Mouse (Mus musculus): ENCODE results near the gene Trim14. TPM values are rescaled to one million over a fixed set of nuclear protein-coding genes. Genes with fewer than 3 reads are reported as not detected.

Gene Trim14
- polyA plus RNA-seq (2012; rRNA removed; ENCODE audit: low replicate concordance) = 18.9 and 46.1 TPM in 2 replicates

DNA sequence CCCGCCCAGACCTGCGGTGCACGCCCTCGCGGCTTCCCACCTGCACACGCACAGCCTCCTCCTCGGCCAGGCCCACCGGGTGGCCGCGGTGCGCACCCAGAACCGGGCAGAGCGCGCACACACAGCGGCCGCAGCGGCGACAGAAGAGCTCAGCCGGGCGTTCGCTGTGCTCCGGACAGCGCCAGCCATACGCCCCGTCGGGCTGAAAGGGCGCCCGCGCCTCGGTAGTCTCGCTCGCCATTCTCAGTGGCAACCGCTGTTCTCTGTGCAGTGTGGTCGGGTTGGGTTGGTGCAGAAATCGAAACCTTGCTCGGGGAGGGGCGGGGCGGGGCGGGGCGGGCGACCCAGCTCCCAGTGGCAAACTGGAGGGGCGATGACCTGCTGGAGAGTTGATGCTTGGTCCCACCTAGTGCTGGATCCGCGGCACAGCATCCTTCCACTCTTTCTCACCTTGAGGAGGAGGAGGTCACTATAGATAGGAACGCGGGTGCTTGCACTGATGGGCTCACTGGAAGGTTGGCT lies at the start of gene Trim14:
Gene Trim14 (minus strand): TSS at position 302 of the 522 bp plus-strand sequence.

DNA sequence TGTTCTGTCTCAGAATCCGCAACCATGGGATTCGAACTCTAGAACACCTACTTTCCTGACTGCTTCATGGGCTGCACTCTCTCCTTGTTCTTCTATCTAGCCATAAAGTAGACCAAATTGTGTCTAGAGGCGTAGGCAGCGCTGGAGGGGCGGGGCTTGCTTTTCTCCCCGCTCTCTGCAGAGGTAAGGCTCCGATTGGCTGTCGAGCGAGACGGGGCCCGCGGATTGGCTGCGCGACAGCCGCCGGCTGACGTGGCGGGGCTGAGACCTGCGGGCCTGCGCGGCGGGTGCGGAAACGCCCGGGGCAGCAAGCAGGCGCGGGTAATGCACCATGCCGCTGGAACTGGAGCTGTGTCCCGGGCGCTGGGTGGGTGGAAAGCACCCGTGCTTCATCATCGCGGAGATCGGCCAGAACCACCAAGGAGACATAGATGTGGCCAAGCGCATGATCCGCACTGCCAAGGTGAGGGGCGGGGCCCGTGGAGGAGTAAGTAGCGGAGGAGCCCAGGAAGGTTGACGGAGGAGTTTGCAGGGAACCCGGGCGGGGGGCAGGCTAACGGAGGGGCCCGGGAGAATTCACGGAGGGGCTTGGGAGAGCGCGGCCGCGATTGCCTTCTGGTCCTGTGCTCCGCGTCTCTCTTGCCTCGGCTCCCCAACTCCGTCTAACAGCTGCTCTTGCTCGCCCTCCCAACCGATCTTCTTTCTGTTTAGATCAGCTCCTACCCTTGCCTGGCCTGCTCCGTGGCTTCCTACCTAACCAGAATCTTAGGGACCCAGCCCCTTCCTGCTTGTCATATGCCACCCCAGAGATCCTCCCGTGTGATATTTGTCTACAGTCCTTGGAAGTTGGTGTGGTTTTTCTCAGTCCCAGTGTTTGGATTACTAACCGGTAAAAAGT lies 46.7 kb downstream of the Trim14 start, which contains the start of gene Nans:
Gene Nans (plus strand): TSS at position 221 of the 898 bp plus-strand sequence.

DNA sequence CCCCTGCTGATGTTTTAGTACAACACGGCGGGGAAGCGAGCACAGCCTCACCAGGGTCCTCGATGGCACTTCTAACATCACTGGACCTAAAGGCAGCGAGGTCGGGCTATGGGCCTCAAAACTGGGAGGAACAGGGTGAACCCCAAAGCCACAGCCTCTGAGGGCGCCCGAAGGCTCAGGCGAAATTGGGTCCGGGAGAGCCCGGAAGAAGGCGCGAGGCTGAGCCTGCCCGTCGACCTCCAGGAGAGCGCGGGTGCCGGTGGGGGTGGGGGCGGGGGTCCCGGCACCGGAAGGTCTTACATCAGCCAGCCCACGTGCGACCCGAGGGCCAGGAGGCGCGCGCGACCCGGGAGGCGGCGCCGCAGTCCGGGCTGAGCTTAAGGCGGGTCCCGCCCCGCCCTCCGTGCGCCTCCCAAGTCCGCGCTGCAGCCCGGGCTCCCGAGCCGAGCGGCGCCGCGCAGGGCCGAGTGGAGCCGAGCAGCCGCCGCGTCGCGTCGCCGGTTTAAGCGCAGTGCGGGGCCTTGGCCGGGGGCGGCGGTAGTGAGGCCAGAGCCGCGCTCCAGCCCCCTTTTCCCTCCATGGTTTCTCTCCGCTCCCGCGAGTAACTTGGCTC lies 85.3 kb downstream of the Trim14 start, which contains the start of gene Anp32b:
Gene Anp32b (plus strand): TSS at position 384 of the 613 bp plus-strand sequence.

Other genes with a start within 250 kb of the Trim14 start
- 0.08 TPM in 1 of 2 replicates, not detected in the other for gene Foxe1, start 192.5 kb downstream of the Trim14 start, polyA plus RNA-seq (2012; rRNA removed; ENCODE audit: low replicate concordance)
- gene Trmo, start 146.7 kb downstream of the Trim14 start, polyA plus RNA-seq (2012; rRNA removed; ENCODE audit: low replicate concordance) = 1.5 and 2.5 TPM in 2 replicates
- 0.09 TPM in 1 of 2 replicates, not detected in the other for gene Hemgn, start 122.6 kb downstream of the Trim14 start, polyA plus RNA-seq (2012; rRNA removed; ENCODE audit: low replicate concordance)
- gene Anp32b, start 85.2 kb downstream of the Trim14 start, polyA plus RNA-seq (2012; rRNA removed; ENCODE audit: low replicate concordance) = 23.0 and 30.4 TPM in 2 replicates
- gene Nans, start 46.9 kb downstream of the Trim14 start, polyA plus RNA-seq (2012; rRNA removed; ENCODE audit: low replicate concordance) = 28.0 and 38.4 TPM in 2 replicates
- gene Coro2a, start 66.1 kb upstream of the Trim14 start, polyA plus RNA-seq (2012; rRNA removed; ENCODE audit: low replicate concordance) = 236 and 272 TPM in 2 replicates
- gene Tbc1d2, start 114.1 kb upstream of the Trim14 start, polyA plus RNA-seq (2012; rRNA removed; ENCODE audit: low replicate concordance) = 4.2 and 6.2 TPM in 2 replicates

Data from duodenum, adult 2 months (tissue).